Mouse (Mus musculus): Measurements from ENCODE around the gene Tmem144. TPM values are rescaled to one million over a fixed set of nuclear protein-coding genes. Genes with fewer than 3 reads are reported as not detected.

Gene Tmem144
- polyA plus RNA-seq, 1 experiment from 2014 or later, result 1.9 TPM

- no peaks in the 10 kb centered on the region for H3K27me3 ChIP-seq (ENCODE audit: insufficient read depth, poor library complexity, severe bottlenecking)
- H3K4me1 ChIP-seq (replicated peaks), result 0 out of 2 replicates have a peak, but pooled peaks cover 3% of the 10 kb centered on the region
- no peak overlapping the region for H3K4me3 ChIP-seq
- H3K9me3 ChIP-seq, result no peaks in the 10 kb centered on the region
- H3K36me3 ChIP-seq, result no peaks in the 10 kb centered on the region
- no peak for DNase-seq (ENCODE audit: low spot score)
- 64% methylated on average over 10 of the region's 10 CpGs for WGBS
- H3K27ac ChIP-seq, result no peak overlapping the region
These were observed 68.8 kb downstream of the Tmem144 start for GRCm38 (mm10) chr3:79783630-79784361.

- Histone ChIP-seq H3K4me3 (no peak overlapping the region), H3K4me1 (replicated peaks) (no peaks in the 10 kb centered on the region), H3K27ac (no peak overlapping the region), H3K9me3 (no peaks in the 10 kb centered on the region), H3K36me3 (no peaks in the 10 kb centered on the region), H3K27me3 (ENCODE audit: insufficient read depth, poor library complexity, severe bottlenecking) (no peaks in the 10 kb centered on the region)
- WGBS, result 84% methylated on average over 2 of the region's 2 CpGs
- no peak for DNase-seq (ENCODE audit: low spot score)
These were observed 79.9 kb downstream of the Tmem144 start for GRCm38 (mm10) chr3:79772701-79773100.

Other genes with a start within 250 kb of the Tmem144 start
- gene 4930579G24Rik, start 223.7 kb downstream of the Tmem144 start, polyA plus RNA-seq (2016; fragmentation: Nextera tagmentation; extraction: Ambion mirVana), result 23.1 and 28.5 TPM in 2 replicates
- gene Etfdh, start 223.3 kb downstream of the Tmem144 start, polyA plus RNA-seq (2016; fragmentation: Nextera tagmentation; extraction: Ambion mirVana), result 43.1 and 45.2 TPM in 2 replicates
- not detected in 2 replicates for gene Rxfp1, start 114.9 kb downstream of the Tmem144 start, polyA plus RNA-seq (2016; fragmentation: Nextera tagmentation; extraction: Ambion mirVana)
- gene Fam198b, start 31.8 kb upstream of the Tmem144 start, polyA plus RNA-seq (2016; fragmentation: Nextera tagmentation; extraction: Ambion mirVana), result 1.6 and 1.7 TPM in 2 replicates

All from hindbrain, embryonic 10.5 days (tissue).